Mouse (Mus musculus): ENCODE measurements around the gene Camk2b. TPM values are rescaled to one million over a fixed set of nuclear protein-coding genes. Genes with fewer than 3 reads are reported as not detected.

Camk2b gene
- polyA plus RNA-seq, 1 experiment from 2014 or later: 12.1 TPM

- no peak overlapping the region for H3K4me3 ChIP-seq (ENCODE audit: low read depth, low read length)
- peaks cover 29% of the 10 kb centered on the region for H3K4me1 ChIP-seq (replicated peaks; ENCODE audit: control insufficient read depth, insufficient read depth, low read length)
- no peaks in the 10 kb centered on the region for H3K27me3 ChIP-seq (replicated peaks; ENCODE audit: control insufficient read depth, insufficient read depth, low read length)
- no peak overlapping the region for H3K4me2 ChIP-seq (replicated peaks; ENCODE audit: low read depth)
- TF ChIP-seq CTCF (IDR thresholded peaks at IDR 0.05; ENCODE audit: low read depth): peak; percentile 57
- ATAC-seq: no peak
- H3K27ac ChIP-seq (ENCODE audit: low read depth, low read length): 0 out of 2 replicates have a peak overlapping the region, but pooled peaks have one; percentile 7
- no peaks in the 10 kb centered on the region for H3K36me3 ChIP-seq (ENCODE audit: control insufficient read depth, insufficient read depth)
- 43% methylated on average over 2 of the region's 2 CpGs for WGBS
- H3K9me3 ChIP-seq (ENCODE audit: control insufficient read depth): no peaks in the 10 kb centered on the region
- H3K9ac ChIP-seq (ENCODE audit: low read depth, low read length): no peak overlapping the region
These were observed 63.0 kb downstream of the Camk2b start for GRCm38 (mm10) chr11:6003046-6003639.

GRCm38 (mm10) chr11:6001981-6002649, 64.0 kb downstream of the Camk2b start:
- no peaks in the 10 kb centered on the region for H3K27me3 ChIP-seq (replicated peaks; ENCODE audit: control insufficient read depth, insufficient read depth, low read length)
- H3K27ac ChIP-seq (ENCODE audit: low read depth, low read length): peak overlapping the region; percentile 7
- 63% methylated on average over 9 of the region's 9 CpGs for WGBS
- 0 out of 2 replicates have a peak, but pooled peaks have one; percentile 13 for TF ChIP-seq CTCF (IDR thresholded peaks at IDR 0.05; ENCODE audit: low read depth)
- H3K4me3 ChIP-seq (ENCODE audit: low read depth, low read length): no peak overlapping the region
- peak; percentile 65 for ATAC-seq
- no peaks in the 10 kb centered on the region for H3K36me3 ChIP-seq (ENCODE audit: control insufficient read depth, insufficient read depth)
- no peak overlapping the region for H3K9ac ChIP-seq (ENCODE audit: low read depth, low read length)
- no peak overlapping the region for H3K4me2 ChIP-seq (replicated peaks; ENCODE audit: low read depth)
- no peaks in the 10 kb centered on the region for H3K9me3 ChIP-seq (ENCODE audit: control insufficient read depth)
- H3K4me1 ChIP-seq (replicated peaks; ENCODE audit: control insufficient read depth, insufficient read depth, low read length): peaks cover 29% of the 10 kb centered on the region

- H3K36me3 ChIP-seq (ENCODE audit: control insufficient read depth, insufficient read depth): no peaks in the 10 kb centered on the region
- no peak overlapping the region for H3K9ac ChIP-seq (ENCODE audit: low read depth, low read length)
- H3K27me3 ChIP-seq (replicated peaks; ENCODE audit: control insufficient read depth, insufficient read depth, low read length): no peaks in the 10 kb centered on the region
- H3K27ac ChIP-seq (ENCODE audit: low read depth, low read length): peak overlapping the region; percentile 46
- 78% methylated on average over 14 of the region's 14 CpGs for WGBS
- no peaks in the 10 kb centered on the region for H3K9me3 ChIP-seq (ENCODE audit: control insufficient read depth)
- no peak for ATAC-seq
- no peak overlapping the region for H3K4me2 ChIP-seq (replicated peaks; ENCODE audit: low read depth)
- H3K4me1 ChIP-seq (replicated peaks; ENCODE audit: control insufficient read depth, insufficient read depth, low read length): peaks cover 29% of the 10 kb centered on the region
- no peak overlapping the region for H3K4me3 ChIP-seq (ENCODE audit: low read depth, low read length)
- TF ChIP-seq CTCF (IDR thresholded peaks at IDR 0.05; ENCODE audit: low read depth): no peak
These were observed 65.0 kb downstream of the Camk2b start for GRCm38 (mm10) chr11:6000961-6001682.

GRCm38 (mm10) chr11:5999832-6000771, 66.1 kb downstream of the Camk2b start:
- WGBS: 26% methylated on average over 8 of the region's 8 CpGs
- H3K9me3 ChIP-seq (ENCODE audit: control insufficient read depth): no peaks in the 10 kb centered on the region
- peak; percentile 37 for ATAC-seq
- no peak overlapping the region for H3K4me3 ChIP-seq (ENCODE audit: low read depth, low read length)
- H3K36me3 ChIP-seq (ENCODE audit: control insufficient read depth, insufficient read depth): no peaks in the 10 kb centered on the region
- peak overlapping the region; percentile 57; the same call in 1 of the 2 replicates for H3K27ac ChIP-seq (ENCODE audit: low read depth, low read length)
- H3K4me1 ChIP-seq (replicated peaks; ENCODE audit: control insufficient read depth, insufficient read depth, low read length): peaks cover 29% of the 10 kb centered on the region
- H3K4me2 ChIP-seq (replicated peaks; ENCODE audit: low read depth): no peak overlapping the region
- H3K9ac ChIP-seq (ENCODE audit: low read depth, low read length): 0 out of 2 replicates have a peak overlapping the region, but pooled peaks have one; percentile 2
- TF ChIP-seq CTCF (IDR thresholded peaks at IDR 0.05; ENCODE audit: low read depth): no peak
- H3K27me3 ChIP-seq (replicated peaks; ENCODE audit: control insufficient read depth, insufficient read depth, low read length): no peaks in the 10 kb centered on the region

GRCm38 (mm10) chr11:5998472-5998871, 67.7 kb downstream of the Camk2b start:
- H3K9me3 ChIP-seq (ENCODE audit: control insufficient read depth): no peaks in the 10 kb centered on the region
- H3K36me3 ChIP-seq (ENCODE audit: control insufficient read depth, insufficient read depth): no peaks in the 10 kb centered on the region
- H3K4me2 ChIP-seq (replicated peaks; ENCODE audit: low read depth): no peak overlapping the region
- no peak overlapping the region for H3K27ac ChIP-seq (ENCODE audit: low read depth, low read length)
- no peak overlapping the region for H3K9ac ChIP-seq (ENCODE audit: low read depth, low read length)
- no peak for ATAC-seq
- no peak for TF ChIP-seq CTCF (IDR thresholded peaks at IDR 0.05; ENCODE audit: low read depth)
- H3K4me3 ChIP-seq (ENCODE audit: low read depth, low read length): no peak overlapping the region
- 95% methylated on average over 2 of the region's 2 CpGs for WGBS
- H3K27me3 ChIP-seq (replicated peaks; ENCODE audit: control insufficient read depth, insufficient read depth, low read length): no peaks in the 10 kb centered on the region
- peaks cover 18% of the 10 kb centered on the region for H3K4me1 ChIP-seq (replicated peaks; ENCODE audit: control insufficient read depth, insufficient read depth, low read length)

Measured in intestine, postnatal 0 days (tissue).